ENCODE assay signal across 9 mouse cellular contexts in the genomic region with DNA sequence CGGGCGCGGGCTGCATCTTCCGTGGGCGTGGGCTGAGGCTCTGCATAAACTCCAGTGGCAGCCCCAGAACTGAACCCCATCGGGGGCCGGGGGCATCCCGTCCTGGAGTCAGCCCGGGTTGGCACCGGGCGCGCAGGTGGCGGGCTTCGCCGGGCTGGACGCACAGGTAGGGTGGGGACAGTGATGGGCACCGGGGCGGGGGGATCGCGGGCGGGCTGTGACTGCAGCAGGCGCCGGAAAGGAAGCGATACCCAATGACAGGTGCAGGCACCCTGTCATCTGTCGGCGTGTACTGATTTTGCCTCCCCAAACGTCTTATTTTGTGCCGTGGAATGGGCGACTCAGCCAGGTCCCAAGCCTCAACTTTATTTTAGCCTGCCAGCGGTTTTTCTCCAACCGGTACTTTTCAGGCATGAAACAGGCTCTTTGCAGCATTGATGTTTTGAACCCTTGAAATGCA. TPM values are rescaled to one million over a fixed set of nuclear protein-coding genes. Genes with fewer than 3 reads are reported as not detected.
DNase-seq lines count a peak whose midpoint lies in the region; ATAC-seq and TF ChIP-seq lines count a peak whose summit lies in the region.
"Had no signal": no experiment of that assay in that cellular context is flagged by ENCODE, and none has a peak within 500 bp of the region (broad histone marks: within the 10 kb centered on the region; RNA-seq: fewer than 3 reads in every experiment).

No protein-coding gene starts in this region.

- H3K4me3 ChIP-seq in heart, adult 2 months, result peak overlapping the region; percentile 99
- H3K4me3 ChIP-seq in forebrain, embryonic 13.5 days, result peak overlapping the region; percentile 96
- H3K4me3 ChIP-seq in liver, embryonic 14.5 days (ENCODE audit: insufficient read depth in 1 of 2, low read depth in 2 of 2, low read length in 2 of 2), result peak overlapping the region; percentile 72 to 84

- peak overlapping the region; percentile 100 for H3K27ac ChIP-seq in heart, adult 2 months
- peak overlapping the region; percentile 99 for H3K27ac ChIP-seq in forebrain, embryonic 13.5 days
- peak overlapping the region; percentile 80 for H3K27ac ChIP-seq in liver, embryonic 14.5 days

- H3K9me3 ChIP-seq in forebrain, embryonic 13.5 days (replicated peaks), result no peaks in the 10 kb centered on the region
- no peaks in the 10 kb centered on the region for H3K9me3 ChIP-seq in liver, embryonic 14.5 days (ENCODE audit: control insufficient read depth, low read length)

- no peaks in the 10 kb centered on the region for H3K79me2 ChIP-seq in heart, adult 2 months (replicated peaks; ENCODE audit: control insufficient read depth, insufficient read depth, low read length)

- H3K27me3 ChIP-seq in heart, adult 2 months (ENCODE audit: control insufficient read depth, insufficient read depth, low read length), result no peaks in the 10 kb centered on the region
- no peaks in the 10 kb centered on the region for H3K27me3 ChIP-seq in forebrain, embryonic 13.5 days
- H3K27me3 ChIP-seq in liver, embryonic 14.5 days (ENCODE audit: control insufficient read depth, insufficient read depth, low read length), result no peaks in the 10 kb centered on the region

- ATAC-seq in CD4-positive, CD25-positive, alpha-beta regulatory T cell, adult 4 months, result peak; percentile 18
- no peak for ATAC-seq in forebrain, embryonic 13.5 days
- peak; percentile 14 for ATAC-seq in liver, embryonic 14.5 days (ENCODE audit: insufficient read depth)

- DNase-seq in heart, adult 2 months, result no peak
- no peak for DNase-seq in heart, adult 11 months
- DNase-seq in liver, embryonic 14.5 days (ENCODE audit: low read depth in 3 of 3, low spot score in 3 of 3), result no peak
- no peak for DNase-seq in right cerebral cortex, postnatal 25 days
- DNase-seq in cerebellum, postnatal 10 days, result no peak
- no peak for DNase-seq in spleen, adult 18-20 months

- TF ChIP-seq CTCF in heart, adult 2 months (IDR thresholded peaks at IDR 0.05), result no peak
- TF ChIP-seq CTCF in liver, embryonic 14.5 days (IDR thresholded peaks at IDR 0.05; ENCODE audit: low read depth), result no peak

- TF ChIP-seq EP300 in heart, adult 2 months (IDR thresholded peaks at IDR 0.05; ENCODE audit: insufficient read depth, low read depth, low read length), result no peak
- no peak for TF ChIP-seq EP300 in liver, embryonic 14.5 days (IDR thresholded peaks at IDR 0.05; ENCODE audit: low read depth)

- peak overlapping the region; percentile 92 for H3K4me2 ChIP-seq in forebrain, embryonic 13.5 days
- peak overlapping the region; percentile 84 for H3K4me2 ChIP-seq in liver, embryonic 14.5 days (ENCODE audit: low read depth)

- no peak for TF ChIP-seq POLR2A in heart, adult 2 months (IDR thresholded peaks at IDR 0.05; ENCODE audit: insufficient read depth, low read depth, low read length)

- H3K36me3 ChIP-seq in heart, adult 2 months (ENCODE audit: control insufficient read depth, insufficient read depth, low read length), result peaks cover 3% of the 10 kb centered on the region; the same call in 1 of the 2 replicates
- H3K36me3 ChIP-seq in forebrain, embryonic 13.5 days (ENCODE audit: poor library complexity, severe bottlenecking), result peaks cover 24% of the 10 kb centered on the region; the same call in 1 of the 2 replicates
- peaks cover 3% of the 10 kb centered on the region; the same call in 1 of the 2 replicates for H3K36me3 ChIP-seq in liver, embryonic 14.5 days (replicated peaks; ENCODE audit: control insufficient read depth, insufficient read depth, low read depth)

- peak overlapping the region; percentile 94 for H3K9ac ChIP-seq in heart, adult 2 months (ENCODE audit: low read depth, low read length)
- H3K9ac ChIP-seq in forebrain, embryonic 13.5 days, result peak overlapping the region; percentile 97
- peak overlapping the region; percentile 70 for H3K9ac ChIP-seq in liver, embryonic 14.5 days (replicated peaks)

- intact Hi-C loops in heart, adult 2 months (cut with DNase I), result loop anchor here (2.0 kb wide), 2 partner anchors 23 to 39 kb away; a partner anchor contains a TSS

- 2% methylated on average over 31 of the region's 31 CpGs for WGBS in heart, adult 2 months
- WGBS in forebrain, embryonic 13.5 days, result 3% methylated on average over 24 of the region's 31 CpGs
- under 1% methylated on average over 31 of the region's 31 CpGs for WGBS in liver, embryonic 14.5 days (ENCODE audit: insufficient replicate concordance)

- no peaks in the 10 kb centered on the region for H3K4me1 ChIP-seq in heart, adult 2 months (ENCODE audit: control insufficient read depth, insufficient read depth, low read length)
- H3K4me1 ChIP-seq in forebrain, embryonic 13.5 days, result peaks cover 17% of the 10 kb centered on the region
- peaks cover 23 to 29% of the 10 kb centered on the region in 2 experiments for H3K4me1 ChIP-seq in liver, embryonic 14.5 days (replicated peaks; ENCODE audit: control insufficient read depth in 2 of 2, insufficient read depth in 2 of 2, low read length in 1 of 2)

RNA-seq across cellular contexts. Expression of a gene that starts 0.8 kb away (rescaled TPM):
- total RNA-seq in heart, adult 2 months (2021), result 1 to 10 TPM; 6.3 to 8.2 TPM
- 4.1 and 7.2 TPM in 2 replicates for polyA plus RNA-seq in heart, adult 2 months (2012; rRNA removed)
- 1 to 10 TPM; 9.1 to 9.7 TPM for polyA plus RNA-seq in CD4-positive, CD25-positive, alpha-beta regulatory T cell, adult 4 months (2017; shearing (Covaris generic))
- polyA plus RNA-seq in forebrain, embryonic 13.5 days (2015; fragmentation: Nextera tagmentation; extraction: Ambion mirVana), result 10.6 and 10.7 TPM in 2 replicates
- polyA plus RNA-seq in liver, embryonic 14.5 days (2012; rRNA removed), result 4.1 and 4.2 TPM in 2 replicates
- polyA plus RNA-seq in liver, embryonic 14.5 days (2014; fragmentation: Nextera tagmentation; extraction: Ambion mirVana), result 6.7 and 7.9 TPM in 2 replicates

RNA-seq across cellular contexts. Expression of a gene that starts 22.6 kb away (rescaled TPM):
- total RNA-seq in heart, adult 2 months (2021), result 10 to 100 TPM; 29.3 to 30.2 TPM
- polyA plus RNA-seq in heart, adult 2 months (2012; rRNA removed), result 17.4 and 20.5 TPM in 2 replicates
- 100 to 1,000 TPM; 121 to 144 TPM for polyA plus RNA-seq in CD4-positive, CD25-positive, alpha-beta regulatory T cell, adult 4 months (2017; shearing (Covaris generic))
- polyA plus RNA-seq in forebrain, embryonic 13.5 days (2015; fragmentation: Nextera tagmentation; extraction: Ambion mirVana), result 75.5 and 77.9 TPM in 2 replicates
- polyA plus RNA-seq in liver, embryonic 14.5 days (2012; rRNA removed), result 12.6 and 21.4 TPM in 2 replicates
- 16.3 and 19.4 TPM in 2 replicates for polyA plus RNA-seq in liver, embryonic 14.5 days (2014; fragmentation: Nextera tagmentation; extraction: Ambion mirVana)

RNA-seq across cellular contexts. Expression of a gene that starts 39.8 kb away (rescaled TPM):
- 10 to 100 TPM; 28.4 to 33.2 TPM for total RNA-seq in heart, adult 2 months (2021)
- polyA plus RNA-seq in heart, adult 2 months (2012; rRNA removed), result 42.0 and 49.5 TPM in 2 replicates
- polyA plus RNA-seq in CD4-positive, CD25-positive, alpha-beta regulatory T cell, adult 4 months (2017; shearing (Covaris generic)), result 10 to 100 TPM; 64.7 to 81.5 TPM
- 88.7 and 91.9 TPM in 2 replicates for polyA plus RNA-seq in forebrain, embryonic 13.5 days (2015; fragmentation: Nextera tagmentation; extraction: Ambion mirVana)
- polyA plus RNA-seq in liver, embryonic 14.5 days (2012; rRNA removed), result 32.0 and 32.2 TPM in 2 replicates
- 40.2 and 48.4 TPM in 2 replicates for polyA plus RNA-seq in liver, embryonic 14.5 days (2014; fragmentation: Nextera tagmentation; extraction: Ambion mirVana)

RNA-seq across cellular contexts. Expression of a gene that starts 43.2 kb away (rescaled TPM):
- total RNA-seq in heart, adult 2 months (2021), result not detected
- not detected in 2 replicates for polyA plus RNA-seq in heart, adult 2 months (2012; rRNA removed)
- not detected for polyA plus RNA-seq in CD4-positive, CD25-positive, alpha-beta regulatory T cell, adult 4 months (2017; shearing (Covaris generic))
- not detected in 2 replicates for polyA plus RNA-seq in forebrain, embryonic 13.5 days (2015; fragmentation: Nextera tagmentation; extraction: Ambion mirVana)
- polyA plus RNA-seq in liver, embryonic 14.5 days (2012; rRNA removed), result not detected in 2 replicates
- not detected in 2 replicates for polyA plus RNA-seq in liver, embryonic 14.5 days (2014; fragmentation: Nextera tagmentation; extraction: Ambion mirVana)
- polyA plus RNA-seq: gonadal fat pad, adult 2 months had no signal

RNA-seq across cellular contexts. Expression of a gene that starts 51.2 kb away (rescaled TPM):
- 1 to 10 TPM; 7.3 to 7.5 TPM for total RNA-seq in heart, adult 2 months (2021)
- 20.7 and 27.0 TPM in 2 replicates for polyA plus RNA-seq in heart, adult 2 months (2012; rRNA removed)
- not detected for polyA plus RNA-seq in CD4-positive, CD25-positive, alpha-beta regulatory T cell, adult 4 months (2017; shearing (Covaris generic))
- polyA plus RNA-seq in forebrain, embryonic 13.5 days (2015; fragmentation: Nextera tagmentation; extraction: Ambion mirVana), result 1.6 and 2.1 TPM in 2 replicates
- polyA plus RNA-seq in liver, embryonic 14.5 days (2012; rRNA removed), result 3.4 and 5.4 TPM in 2 replicates
- 2.8 TPM in 2 replicates for polyA plus RNA-seq in liver, embryonic 14.5 days (2014; fragmentation: Nextera tagmentation; extraction: Ambion mirVana)
